Mouse (Mus musculus) liver, adult 2 months (tissue): ENCODE data around the gene Eng. TPM values are rescaled to one million over a fixed set of nuclear protein-coding genes. Genes with fewer than 3 reads are reported as not detected.

Source experiments
- DNase-seq: peaks from one replicate; pipeline ENCODE4 v3.0.0-alpha.2; 2011; ENCODE audit warnings: low read depth, low spot score; ENCODE audit errors: extremely low read depth
- H3K27ac ChIP-seq: fragments of 200-500 bp; replicated peaks from 2 replicates; pipeline ENCODE4 v1.5.1; 2012; ENCODE audit warnings: low read depth, mild to moderate bottlenecking, control low read depth, inconsistent platforms, low read length; ENCODE audit not compliant: insufficient read depth
- H3K27me3 ChIP-seq: fragments of 200-500 bp; 2 replicates; pipeline ENCODE4 v1.6.1; 2012; ENCODE audit warnings: mild to moderate bottlenecking, moderate library complexity, low read length, inconsistent platforms; ENCODE audit not compliant: control insufficient read depth, insufficient read depth
- H3K36me3 ChIP-seq: fragments of 200-500 bp; 2 replicates; pipeline ENCODE4 v1.6.1; 2012; ENCODE audit warnings: low read length, inconsistent platforms; ENCODE audit not compliant: control insufficient read depth, insufficient read depth
- H3K4me1 ChIP-seq: fragments of 200-500 bp; 2 replicates; pipeline ENCODE4 v1.6.1; 2011; ENCODE audit warnings: low read length; ENCODE audit not compliant: control insufficient read depth, insufficient read depth
- H3K4me3 ChIP-seq: fragments of 200-500 bp; 2 replicates; pipeline ENCODE4 v1.5.1; 2011; ENCODE audit warnings: low read depth, mild to moderate bottlenecking, control low read depth, low read length, moderate library complexity; ENCODE audit not compliant: insufficient read depth
- H3K79me2 ChIP-seq: fragments of 200-500 bp; 2 replicates; pipeline ENCODE4 v1.6.1; 2012; ENCODE audit warnings: inconsistent platforms, mild to moderate bottlenecking, low read length, moderate library complexity; ENCODE audit not compliant: control insufficient read depth, insufficient read depth
- H3K9ac ChIP-seq: fragments of 200-500 bp; 2 replicates; pipeline ENCODE4 v1.6.1; 2012; ENCODE audit warnings: low read depth, mild to moderate bottlenecking, control low read depth, inconsistent platforms, low read length
- CTCF ChIP-seq: fragments of 200-500 bp; IDR thresholded peaks from 2 replicates; pipeline ENCODE4 v1.5.1; 2011; ENCODE audit warnings: low read depth, low read length, control low read depth
- POLR2A ChIP-seq: fragments of 200-500 bp; IDR thresholded peaks from 2 replicates; pipeline ENCODE4 v1.6.1; 2011; ENCODE audit warnings: low read length, control low read depth; ENCODE audit not compliant: insufficient read depth; ENCODE audit errors: extremely low read depth
- WGBS: fragments of 180-500 bp; shearing (Covaris S2); methylation state at CpG from one replicate; pipeline ENCODE4 v1.1.7; 2018; 5-methylcytosine and 5-hydroxymethylcytosine counted together
- polyA plus RNA-seq: library from polyadenylated mRNA; depleted of rRNA; stranded (reverse); fragments of >200 nt; gene quantifications from 2 replicates; pipeline ENCODE4 v1.2.3, GENCODE M21; 2012
- total RNA-seq: library from RNA; depleted of rRNA; stranded (reverse); fragments of >200 nt; gene quantifications from 2 replicates; pipeline ENCODE4 v1.2.3, GENCODE M21; 2014

Eng gene
- total and polyA plus RNA-seq, 2 experiments, result 14.2 to 70.8 TPM

DNA sequence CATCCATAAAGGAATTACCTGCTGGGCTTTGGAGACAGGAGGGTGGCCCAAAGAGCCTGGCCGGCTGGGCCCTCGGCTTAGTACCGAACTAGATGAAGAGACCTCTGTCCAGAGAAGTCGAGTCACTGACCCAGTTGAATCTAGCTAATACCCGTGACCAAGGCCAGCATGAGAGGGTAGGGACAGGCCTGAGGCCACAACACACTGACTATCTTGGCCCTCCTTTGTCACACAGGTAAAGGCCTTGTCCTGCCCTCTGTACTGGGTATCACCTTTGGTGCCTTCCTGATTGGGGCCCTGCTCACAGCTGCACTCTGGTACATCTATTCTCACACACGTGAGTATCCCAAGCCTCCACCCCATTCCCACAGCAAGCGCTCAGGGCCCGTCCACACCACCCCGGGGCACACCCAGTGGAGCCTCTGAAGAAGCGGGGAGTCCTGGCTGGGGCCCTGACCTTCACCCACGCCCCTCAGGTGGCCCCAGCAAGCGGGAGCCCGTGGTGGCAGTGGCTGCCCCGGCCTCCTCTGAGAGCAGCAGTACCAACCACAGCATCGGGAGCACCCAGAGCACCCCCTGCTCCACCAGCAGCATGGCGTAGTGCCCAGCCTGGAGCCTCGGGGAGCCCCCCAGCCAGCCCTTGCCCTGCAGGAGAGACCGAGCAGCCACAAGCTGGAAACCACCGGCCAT is 34.7 kb downstream of the Eng start:
- DNase-seq, result no peak
- H3K36me3 ChIP-seq, result peaks cover 32% of the 10 kb centered on the region; the same call in 1 of the 2 replicates
- H3K9ac ChIP-seq, result no peak overlapping the region
- WGBS, result 83% methylated on average over 19 of the region's 19 CpGs
- H3K27ac ChIP-seq, result no peak overlapping the region
- no peaks in the 10 kb centered on the region for H3K79me2 ChIP-seq
- no peaks in the 10 kb centered on the region; the same call in 1 of the 2 replicates for H3K4me1 ChIP-seq
- no peaks in the 10 kb centered on the region for H3K27me3 ChIP-seq
- TF ChIP-seq CTCF (no peak), POLR2A (no peak)
- no peak overlapping the region for H3K4me3 ChIP-seq

DNA sequence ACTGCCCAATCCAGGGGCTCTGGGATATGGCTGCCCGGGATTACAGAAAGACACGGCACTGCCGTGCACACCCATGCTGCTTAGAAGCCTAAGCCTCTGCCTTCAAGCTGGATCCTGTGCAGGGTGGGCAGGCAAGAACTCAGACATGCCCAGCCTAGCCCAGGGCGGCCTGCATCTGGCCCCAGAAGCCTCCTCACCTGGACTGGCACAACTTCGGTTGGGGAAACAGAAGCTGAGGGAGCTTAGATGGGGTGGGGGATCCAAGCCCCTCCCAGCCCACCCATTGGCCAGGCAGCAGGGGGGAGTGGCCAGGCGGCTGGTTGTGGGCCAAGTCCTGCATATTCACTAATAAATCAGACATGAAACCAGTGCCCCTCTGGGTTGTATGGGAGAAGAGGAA is 35.4 kb downstream of the Eng start:
- H3K9ac ChIP-seq, result no peak overlapping the region
- WGBS, result 70% methylated on average over 6 of the region's 6 CpGs

DNA sequence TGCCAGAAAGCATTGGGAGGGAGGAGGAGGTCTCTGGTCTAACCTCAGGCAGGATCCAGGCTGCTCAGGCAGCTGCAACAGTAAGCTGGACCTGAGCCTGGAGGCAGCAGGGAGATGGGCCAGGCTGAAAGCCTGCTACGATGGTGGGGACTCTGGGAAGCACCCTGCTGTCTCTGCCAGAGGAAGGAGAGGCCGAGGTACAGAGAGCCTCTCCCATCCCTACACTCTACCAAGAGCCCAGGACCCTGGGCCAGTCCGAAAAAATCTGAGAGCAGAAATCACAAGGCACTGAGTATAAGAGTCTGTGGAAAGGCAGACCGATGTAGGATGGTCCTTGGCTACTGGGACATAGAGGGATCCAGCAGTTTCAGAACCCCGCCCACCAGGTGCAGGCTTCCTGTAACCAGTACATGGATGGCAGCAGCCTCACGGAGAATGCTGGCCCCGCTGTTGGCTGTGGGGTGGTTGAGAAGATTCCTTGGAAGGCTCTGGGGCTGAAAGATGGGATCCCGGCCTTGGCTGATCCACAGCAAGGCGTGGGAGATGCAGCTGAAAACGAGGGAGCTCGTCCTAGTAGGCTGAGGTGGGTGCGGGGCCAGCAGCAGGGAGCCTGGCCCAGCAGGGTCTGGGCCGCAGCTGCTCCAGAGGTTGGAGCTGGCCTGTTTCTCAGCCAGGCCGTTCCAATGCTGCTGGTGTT is 36.5 kb downstream of the Eng start:
- Histone ChIP-seq H3K4me1 (no peaks in the 10 kb centered on the region; the same call in 1 of the 2 replicates), H3K27ac (no peak overlapping the region), H3K27me3 (no peaks in the 10 kb centered on the region), H3K4me3 (no peak overlapping the region), H3K36me3 (peaks cover 47% of the 10 kb centered on the region), H3K79me2 (no peaks in the 10 kb centered on the region), H3K9ac (no peak overlapping the region)
- TF ChIP-seq CTCF (no peak), POLR2A (no peak)
- no peak for DNase-seq
- WGBS, result 77% methylated on average over 14 of the region's 14 CpGs

More for the DNA sequence above, 35.4 kb downstream of the Eng start:
- no peak for TF ChIP-seq CTCF
- TF ChIP-seq POLR2A, result no peak
- Histone ChIP-seq H3K27ac (no peak overlapping the region), H3K4me1 (no peaks in the 10 kb centered on the region; the same call in 1 of the 2 replicates), H3K4me3 (no peak overlapping the region), H3K79me2 (no peaks in the 10 kb centered on the region), H3K36me3 (peaks cover 38% of the 10 kb centered on the region; the same call in 1 of the 2 replicates), H3K27me3 (no peaks in the 10 kb centered on the region)
- DNase-seq, result no peak

DNA sequence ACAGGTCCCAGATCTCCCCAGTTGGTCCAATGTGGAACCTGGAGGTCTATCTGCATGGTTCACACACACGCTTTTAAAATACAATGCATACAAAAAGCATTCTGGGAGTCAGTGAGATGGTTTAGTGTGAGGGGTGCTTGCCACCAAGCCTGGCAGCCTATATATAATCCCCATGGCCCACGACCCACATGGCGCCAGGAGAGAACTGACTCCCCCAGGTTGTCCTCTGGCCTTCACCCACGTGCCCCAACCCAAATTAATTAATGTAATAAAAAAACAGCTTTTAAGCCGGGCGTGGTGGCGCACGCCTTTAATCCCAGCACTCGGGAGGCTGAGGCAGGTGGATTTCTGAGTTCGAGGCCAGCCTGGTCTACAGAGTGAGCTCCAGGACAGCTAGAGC is 37.3 kb downstream of the Eng start:
- Histone ChIP-seq H3K4me3 (no peak overlapping the region), H3K9ac (no peak overlapping the region), H3K36me3 (peaks cover 55% of the 10 kb centered on the region), H3K27me3 (no peaks in the 10 kb centered on the region), H3K4me1 (no peaks in the 10 kb centered on the region; the same call in 1 of the 2 replicates), H3K79me2 (no peaks in the 10 kb centered on the region), H3K27ac (no peak overlapping the region)
- TF ChIP-seq CTCF (no peak), POLR2A (no peak)
- WGBS, result 91% methylated on average over 10 of the region's 10 CpGs
- DNase-seq, result no peak

DNA sequence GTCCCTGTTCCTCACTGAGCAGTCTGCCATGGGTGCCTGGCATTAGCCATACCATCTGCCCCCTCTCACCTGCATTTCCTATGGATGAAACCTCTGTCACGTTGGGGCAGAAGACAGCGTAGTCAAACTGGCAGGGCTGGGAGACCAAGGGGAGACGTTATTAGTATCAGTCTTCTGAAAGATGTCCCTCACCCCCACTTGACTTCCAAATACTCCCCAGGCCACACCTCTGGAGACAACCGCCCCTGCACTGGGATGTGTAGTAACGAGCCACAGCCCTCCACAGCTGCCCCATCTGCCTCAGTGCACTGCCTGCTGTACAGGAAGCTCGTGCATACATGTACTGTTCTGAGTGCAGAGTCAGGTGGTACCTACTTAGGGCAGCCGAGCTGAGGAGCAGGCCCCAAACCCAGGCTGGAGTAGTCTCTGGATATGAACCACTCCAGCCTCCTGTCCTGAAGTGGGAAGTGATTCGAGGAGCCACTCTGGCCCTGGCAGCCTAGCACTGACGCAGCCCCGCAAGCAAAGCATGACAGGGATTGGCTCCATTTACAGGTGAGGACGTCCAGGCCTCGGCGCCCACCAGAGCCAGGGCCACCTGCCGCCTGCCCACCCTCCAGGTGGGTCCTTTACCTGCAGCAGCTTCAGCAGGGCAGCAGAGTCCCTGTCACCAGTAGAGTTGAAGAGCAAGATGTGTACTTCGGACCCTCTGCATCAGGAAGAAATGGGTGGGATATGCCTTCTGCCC is 38.5 kb downstream of the Eng start:
- no peaks in the 10 kb centered on the region for H3K79me2 ChIP-seq
- peaks cover 2% of the 10 kb centered on the region for H3K4me1 ChIP-seq
- H3K4me3 ChIP-seq, result no peak overlapping the region
- no peak for DNase-seq
- H3K9ac ChIP-seq, result no peak overlapping the region
- H3K27me3 ChIP-seq, result no peaks in the 10 kb centered on the region
- WGBS, result 81% methylated on average over 15 of the region's 15 CpGs
- H3K27ac ChIP-seq, result no peak overlapping the region
- H3K36me3 ChIP-seq, result peaks cover 60% of the 10 kb centered on the region
- TF ChIP-seq CTCF, result no peak
- TF ChIP-seq POLR2A, result no peak
